Mouse (Mus musculus): ENCODE results near the gene Otulinl. TPM values are rescaled to one million over a fixed set of nuclear protein-coding genes. Genes with fewer than 3 reads are reported as not detected.
A peak's percentile ranks its signal among the peaks of the same experiment; 100 is the strongest.

The Otulinl gene
- total RNA-seq, 2 experiments from 2014 or later: 5.6 to 7.7 TPM

GRCm38 (mm10) chr15:27619683-27620082 lies 61.7 kb downstream of the Otulinl start:
- DNase-seq (ENCODE audit: low spot score in 2 of 2): no peak

GRCm38 (mm10) chr15:27618778-27619533 lies 62.4 kb downstream of the Otulinl start:
- no peak for DNase-seq (ENCODE audit: low spot score in 2 of 2)

GRCm38 (mm10) chr15:27617227-27617626 lies 64.2 kb downstream of the Otulinl start:
- no peak for DNase-seq (ENCODE audit: low spot score in 2 of 2)

- DNase-seq (ENCODE audit: low spot score in 2 of 2): no peak
Observed at GRCm38 (mm10) chr15:27616159-27616558, 65.2 kb downstream of the Otulinl start.

GRCm38 (mm10) chr15:27613255-27613654 lies 68.1 kb downstream of the Otulinl start:
- DNase-seq (ENCODE audit: low spot score in 2 of 2): no peak

DNA sequence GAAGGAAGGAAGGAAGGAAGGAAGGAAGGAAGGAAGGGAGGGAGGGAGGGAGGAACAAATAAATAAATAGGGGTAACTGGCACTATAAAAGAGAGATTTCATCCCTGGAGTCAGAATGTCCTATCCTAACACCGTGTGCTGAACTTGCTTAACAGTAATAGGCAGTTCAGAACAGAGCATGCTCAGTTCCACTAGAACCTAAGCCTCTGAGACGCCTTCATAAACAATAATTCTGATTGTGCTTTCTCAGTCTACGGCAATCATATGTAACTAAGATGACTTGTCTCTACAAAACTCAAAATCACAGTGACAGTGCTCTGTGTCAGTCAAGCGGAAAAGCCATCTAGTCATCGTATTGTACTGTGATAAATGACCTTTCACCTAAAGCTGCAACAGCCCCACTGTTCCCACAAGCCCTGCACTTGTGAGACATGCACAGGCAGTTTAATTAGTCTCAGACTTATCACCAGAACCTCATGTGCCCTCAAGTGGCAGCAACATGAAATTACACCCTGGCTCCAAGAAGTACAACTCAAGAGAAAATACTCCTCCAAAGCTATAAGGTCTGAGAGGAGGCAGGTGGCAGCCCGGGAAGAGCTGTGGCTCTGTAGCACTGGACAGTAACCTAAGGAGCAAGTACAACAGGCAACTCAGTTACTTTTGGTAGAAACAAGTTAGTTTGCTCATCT lies 68.7 kb downstream of the Otulinl start:
- peak; percentile 44 to 60 for DNase-seq (ENCODE audit: low spot score in 2 of 2)

DNA sequence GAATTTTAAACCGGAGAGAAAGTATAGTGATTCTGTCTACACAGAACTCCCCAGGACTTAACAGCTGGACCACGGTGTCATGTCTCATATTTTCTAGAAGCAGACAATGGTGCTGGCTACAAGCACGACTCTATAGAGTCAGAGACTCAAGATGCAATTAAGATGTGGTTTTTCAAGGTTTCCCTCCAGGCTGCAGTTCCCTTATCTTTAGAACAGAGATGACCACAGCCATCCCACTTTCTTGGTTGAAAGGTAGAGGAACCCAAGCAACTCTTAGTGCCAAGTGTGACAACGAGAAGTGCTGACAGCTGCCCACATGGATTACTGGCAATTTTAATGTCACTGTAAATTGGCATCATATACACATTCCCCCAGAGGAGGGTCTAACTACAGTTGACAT lies 71.8 kb downstream of the Otulinl start:
- no peak for DNase-seq (ENCODE audit: low spot score in 2 of 2)

- no peak for DNase-seq (ENCODE audit: low spot score in 2 of 2)
Observed at GRCm38 (mm10) chr15:27605252-27605651, 76.1 kb downstream of the Otulinl start.

Other genes starting within 250 kb of the Otulinl start
- gene Ank, start 214.9 kb downstream of the Otulinl start, total RNA-seq (2021): 10 to 100 TPM; 52.6 to 87.9 TPM
- gene Otulin, start 50.9 kb downstream of the Otulinl start, total RNA-seq (2021): 10 to 100 TPM; 29.7 to 36.2 TPM